Mouse (Mus musculus): ENCODE measurements at regions not wholly inside any gene's neighbourhood (a gene's known extent, or its start where the extent isn't known, plus 50 kb on each side); places are given as distances from the start of the nearest gene placed in this dataset.

GRCm38 (mm10) chr4:97132650-97133049 is 50.3 kb downstream of the Gm10192 start:
- DNase-seq (ENCODE audit: low read depth, low spot score) = no peak

GRCm38 (mm10) chr4:97127780-97128179 is 55.2 kb downstream of the Gm10192 start:
- DNase-seq (ENCODE audit: low read depth, low spot score) = peak; percentile 42

- DNase-seq (ENCODE audit: low read depth, low spot score) = no peak
Observed at GRCm38 (mm10) chr4:97123861-97124260, 59.1 kb downstream of the Gm10192 start.

- DNase-seq (ENCODE audit: low read depth, low spot score) = no peak
Observed at GRCm38 (mm10) chr4:97121952-97122351, 61.0 kb downstream of the Gm10192 start.

GRCm38 (mm10) chr4:97119459-97119858 is 63.5 kb downstream of the Gm10192 start:
- DNase-seq (ENCODE audit: low read depth, low spot score) = no peak

- no peak for DNase-seq (ENCODE audit: low read depth, low spot score)
Observed at GRCm38 (mm10) chr4:97117016-97117415, 66.0 kb downstream of the Gm10192 start.

GRCm38 (mm10) chr4:97102752-97103052 is 80.3 kb downstream of the Gm10192 start:
- DNase-seq (ENCODE audit: low read depth, low spot score) = no peak

- DNase-seq (ENCODE audit: low read depth, low spot score) = no peak
Observed at GRCm38 (mm10) chr4:97101911-97102751, 80.8 kb downstream of the Gm10192 start.

- DNase-seq (ENCODE audit: low read depth, low spot score) = no peak
Observed at GRCm38 (mm10) chr4:97099721-97100120, 83.2 kb downstream of the Gm10192 start.

- DNase-seq (ENCODE audit: low read depth, low spot score) = no peak
Observed at GRCm38 (mm10) chr4:97093576-97093975, 89.4 kb downstream of the Gm10192 start.

- no peak for DNase-seq (ENCODE audit: low read depth, low spot score)
Observed at GRCm38 (mm10) chr4:97050735-97051134, 132.2 kb downstream of the Gm10192 start.

- no peak for DNase-seq (ENCODE audit: low read depth, low spot score)
Observed at GRCm38 (mm10) chr4:97049045-97049674, 133.8 kb downstream of the Gm10192 start.

- peak; percentile 18 for DNase-seq (ENCODE audit: low read depth, low spot score)
Observed at GRCm38 (mm10) chr4:97037693-97038348, 145.1 kb downstream of the Gm10192 start.

- DNase-seq (ENCODE audit: low read depth, low spot score) = no peak
Observed at GRCm38 (mm10) chr4:97028938-97029337, 154.0 kb downstream of the Gm10192 start.

GRCm38 (mm10) chr4:97025446-97026040 is 157.4 kb downstream of the Gm10192 start:
- DNase-seq (ENCODE audit: low read depth, low spot score) = no peak

GRCm38 (mm10) chr4:97001321-97001720 is 181.6 kb downstream of the Gm10192 start:
- DNase-seq (ENCODE audit: low read depth, low spot score) = no peak

GRCm38 (mm10) chr4:96980311-96980710 is 195.3 kb upstream of the Gm12695 start:
- DNase-seq (ENCODE audit: low read depth, low spot score) = no peak

- no peak for DNase-seq (ENCODE audit: low read depth, low spot score)
Observed at GRCm38 (mm10) chr4:96979876-96980275, 194.9 kb upstream of the Gm12695 start.

GRCm38 (mm10) chr4:96974935-96975334 is 189.9 kb upstream of the Gm12695 start:
- DNase-seq (ENCODE audit: low read depth, low spot score) = no peak

GRCm38 (mm10) chr4:96973804-96974203 is 188.8 kb upstream of the Gm12695 start:
- DNase-seq (ENCODE audit: low read depth, low spot score) = no peak

GRCm38 (mm10) chr4:96969199-96969598 is 184.2 kb upstream of the Gm12695 start:
- no peak for DNase-seq (ENCODE audit: low read depth, low spot score)

- no peak for DNase-seq (ENCODE audit: low read depth, low spot score)
Observed at GRCm38 (mm10) chr4:96968545-96969164, 183.7 kb upstream of the Gm12695 start.
